Mouse (Mus musculus) embryonic facial prominence, embryonic 12.5 days (tissue): ENCODE data around the gene Paqr6. TPM values are rescaled to one million over a fixed set of nuclear protein-coding genes. Genes with fewer than 3 reads are reported as not detected.

Source experiments
- polyA plus RNA-seq: library from polyadenylated mRNA; unstranded; fragments of >200 nt; fragmentation: Nextera tagmentation; extraction: Ambion mirVana; gene quantifications from 2 replicates; pipeline ENCODE4 v1.2.1, GENCODE M21; 2016

Paqr6 gene
- polyA plus RNA-seq, 1 experiment from 2014 or later: 3.3 TPM

Other genes with a start within 250 kb of the Paqr6 start
- 16.9 and 17.7 TPM in 2 replicates for gene Mef2d, start 222.2 kb upstream of the Paqr6 start, polyA plus RNA-seq
- 0.64 and 1.3 TPM in 2 replicates for gene Rhbg, start 109.9 kb upstream of the Paqr6 start, polyA plus RNA-seq
- gene Gm38392, start 77.4 kb upstream of the Paqr6 start, polyA plus RNA-seq: not detected in 2 replicates
- 16.1 and 16.9 TPM in 2 replicates for gene Tsacc, start 67.6 kb upstream of the Paqr6 start, polyA plus RNA-seq
- 600 and 614 TPM in 2 replicates for gene Cct3, start 67.5 kb upstream of the Paqr6 start, polyA plus RNA-seq
- 169 and 174 TPM in 2 replicates for gene Glmp, start 39.6 kb upstream of the Paqr6 start, polyA plus RNA-seq
- 4.5 and 4.8 TPM in 2 replicates for gene Tmem79, start 28.4 kb upstream of the Paqr6 start, polyA plus RNA-seq
- 65.1 and 74.4 TPM in 2 replicates for gene Smg5, start 28.3 kb upstream of the Paqr6 start, polyA plus RNA-seq
- 0.17 TPM in 1 of 2 replicates, not detected in the other for gene Bglap3, start 8.2 kb downstream of the Paqr6 start, polyA plus RNA-seq
- not detected in 2 replicates for gene Bglap2, start 14.1 kb downstream of the Paqr6 start, polyA plus RNA-seq
- gene Bglap, start 19.9 kb downstream of the Paqr6 start, polyA plus RNA-seq: not detected in 2 replicates
- gene Pmf1, start 45.7 kb downstream of the Paqr6 start, polyA plus RNA-seq: 130 and 133 TPM in 2 replicates
- gene Slc25a44, start 60.6 kb downstream of the Paqr6 start, polyA plus RNA-seq: 17.0 and 17.3 TPM in 2 replicates
- gene Sema4a, start 96.6 kb downstream of the Paqr6 start, polyA plus RNA-seq: 7.5 and 9.0 TPM in 2 replicates
- 109 and 113 TPM in 2 replicates for gene Lmna, start 145.4 kb downstream of the Paqr6 start, polyA plus RNA-seq
- gene Mex3a, start 167.8 kb downstream of the Paqr6 start, polyA plus RNA-seq: 36.3 and 37.7 TPM in 2 replicates
- gene Rab25, start 183.7 kb downstream of the Paqr6 start, polyA plus RNA-seq: 4.0 and 5.5 TPM in 2 replicates
- gene Lamtor2, start 188.5 kb downstream of the Paqr6 start, polyA plus RNA-seq: 144 and 146 TPM in 2 replicates
- gene Ubqln4, start 189.2 kb downstream of the Paqr6 start, polyA plus RNA-seq: 57.5 and 63.7 TPM in 2 replicates
- 184 and 185 TPM in 2 replicates for gene Ssr2, start 211.3 kb downstream of the Paqr6 start, polyA plus RNA-seq
- 117 and 123 TPM in 2 replicates for gene Arhgef2, start 241.4 kb downstream of the Paqr6 start, polyA plus RNA-seq